In genomic region chr10:43918696-43919608, GRCm38 (mm10) we compare ENCODE assay signal across 9 mouse cellular contexts. TPM values are rescaled to one million over a fixed set of nuclear protein-coding genes. Genes with fewer than 3 reads are reported as not detected.
DNase-seq lines count a peak whose midpoint lies in the region; ATAC-seq and TF ChIP-seq lines count a peak whose summit lies in the region.
"Had no signal": no experiment of that assay in that cellular context is flagged by ENCODE, and none has a peak within 500 bp of the region (broad histone marks: within the 10 kb centered on the region; RNA-seq: fewer than 3 reads in every experiment).

No protein-coding gene starts in this region.

- TF ChIP-seq EP300 in stomach, postnatal 0 days (optimal IDR thresholded peaks at IDR 0.05), result no peak

- peak; percentile 91 for TF ChIP-seq CTCF in cortical plate, adult 2 months (IDR thresholded peaks at IDR 0.05; ENCODE audit: extremely low read depth, insufficient read depth, low read length)
- TF ChIP-seq CTCF in liver, adult 2 months (IDR thresholded peaks at IDR 0.05; ENCODE audit: low read depth, low read length), result peak; percentile 86
- peak; percentile 98 for TF ChIP-seq CTCF in stomach, postnatal 0 days (IDR thresholded peaks at IDR 0.05; ENCODE audit: low read depth)

- no peak overlapping the region for H3K4me3 ChIP-seq in cortical plate, adult 2 months (ENCODE audit: insufficient read depth, low read length)
- no peak overlapping the region for H3K4me3 ChIP-seq in liver, adult 2 months (ENCODE audit: insufficient read depth, low read depth, low read length)
- no peak overlapping the region for H3K4me3 ChIP-seq in neural tube, embryonic 11.5 days (ENCODE audit: low read depth, low read length)
- H3K4me3 ChIP-seq in stomach, postnatal 0 days (ENCODE audit: low read depth, low read length), result no peak overlapping the region
- H3K4me3 ChIP-seq: embryonic facial prominence, embryonic 13.5 days had no signal

- 54% methylated on average over 17 of the region's 17 CpGs for WGBS in liver, adult 2 months
- WGBS in neural tube, embryonic 11.5 days, result 44% methylated on average over 17 of the region's 17 CpGs
- WGBS in stomach, postnatal 0 days, result 43% methylated on average over 17 of the region's 17 CpGs

- H3K36me3 ChIP-seq in liver, adult 2 months (ENCODE audit: control insufficient read depth, insufficient read depth, low read length), result peaks cover 10% of the 10 kb centered on the region
- no peaks in the 10 kb centered on the region; the same call in 1 of the 2 replicates for H3K36me3 ChIP-seq in neural tube, embryonic 11.5 days (ENCODE audit: control insufficient read depth, insufficient read depth, low read length)
- no peaks in the 10 kb centered on the region for H3K36me3 ChIP-seq in stomach, postnatal 0 days (ENCODE audit: control insufficient read depth, insufficient read depth, low read length)

- no peak overlapping the region for H3K4me2 ChIP-seq in neural tube, embryonic 11.5 days (ENCODE audit: low read depth)
- no peak overlapping the region for H3K4me2 ChIP-seq in stomach, postnatal 0 days (replicated peaks; ENCODE audit: low read depth)
- H3K4me2 ChIP-seq: embryonic facial prominence, embryonic 13.5 days had no signal

- H3K9me3 ChIP-seq in neural tube, embryonic 11.5 days (ENCODE audit: control insufficient read depth, low read length), result no peaks in the 10 kb centered on the region
- no peaks in the 10 kb centered on the region for H3K9me3 ChIP-seq in stomach, postnatal 0 days (ENCODE audit: control insufficient read depth, low read length)
- H3K9me3 ChIP-seq: embryonic facial prominence, embryonic 13.5 days had no signal

- DNase-seq in 3T3-L1 (ENCODE audit: low read depth, low spot score), result peak; percentile 76
- peak; percentile 67 to 91 for DNase-seq in adrenal gland, adult (ENCODE audit: inconsistent age in 2 of 2, low spot score in 1 of 2)
- peak; percentile 85 for DNase-seq in gastrocnemius, postnatal 10 days
- DNase-seq in kidney, adult 9 months, result peak; percentile 77
- DNase-seq in liver, adult 2 months (ENCODE audit: extremely low read depth, low read depth, low spot score), result no peak
- DNase-seq in neural tube, embryonic 11.5 days (ENCODE audit: low spot score), result peak; percentile 83
- peak; percentile 85 for DNase-seq in stomach, postnatal 0 days (ENCODE audit: low spot score)

- H3K79me2 ChIP-seq in liver, adult 2 months (ENCODE audit: control insufficient read depth, insufficient read depth, low read length), result no peaks in the 10 kb centered on the region

- H3K27ac ChIP-seq in cortical plate, adult 2 months (ENCODE audit: insufficient read depth, low read length), result no peak overlapping the region
- no peak overlapping the region for H3K27ac ChIP-seq in liver, adult 2 months (replicated peaks; ENCODE audit: insufficient read depth, low read depth, low read length)
- H3K27ac ChIP-seq in neural tube, embryonic 11.5 days (ENCODE audit: low read depth, low read length), result no peak overlapping the region
- no peak overlapping the region for H3K27ac ChIP-seq in stomach, postnatal 0 days (replicated peaks)
- H3K27ac ChIP-seq: embryonic facial prominence, embryonic 13.5 days had no signal

- TF ChIP-seq POLR2A in cortical plate, adult 2 months (IDR thresholded peaks at IDR 0.05; ENCODE audit: extremely low read depth, insufficient read depth, low read length), result no peak
- no peak for TF ChIP-seq POLR2A in liver, adult 2 months (IDR thresholded peaks at IDR 0.05; ENCODE audit: extremely low read depth, insufficient read depth, low read length)

- peak; percentile 60; the same call in 1 of the 2 replicates for ATAC-seq in neural tube, embryonic 11.5 days (ENCODE audit: insufficient read depth, low FRiP score, low TSS enrichment)
- peak; percentile 55; the same call in 1 of the 2 replicates for ATAC-seq in stomach, postnatal 0 days (ENCODE audit: low FRiP score, low TSS enrichment)

- no peaks in the 10 kb centered on the region for H3K27me3 ChIP-seq in liver, adult 2 months (ENCODE audit: control insufficient read depth, insufficient read depth, low read length)
- H3K27me3 ChIP-seq in neural tube, embryonic 11.5 days (ENCODE audit: control insufficient read depth, insufficient read depth, low read length), result no peaks in the 10 kb centered on the region
- H3K27me3 ChIP-seq in stomach, postnatal 0 days (ENCODE audit: control insufficient read depth, insufficient read depth, low read length), result no peaks in the 10 kb centered on the region
- H3K27me3 ChIP-seq: embryonic facial prominence, embryonic 13.5 days had no signal

- H3K4me1 ChIP-seq in cortical plate, adult 2 months (ENCODE audit: control insufficient read depth, insufficient read depth, low read length), result no peaks in the 10 kb centered on the region
- H3K4me1 ChIP-seq in liver, adult 2 months (ENCODE audit: control insufficient read depth, insufficient read depth, low read length), result no peaks in the 10 kb centered on the region
- H3K4me1 ChIP-seq in neural tube, embryonic 11.5 days (ENCODE audit: control insufficient read depth, insufficient read depth, low read length), result no peaks in the 10 kb centered on the region
- H3K4me1 ChIP-seq in stomach, postnatal 0 days (replicated peaks; ENCODE audit: control insufficient read depth, insufficient read depth), result no peaks in the 10 kb centered on the region
- H3K4me1 ChIP-seq: embryonic facial prominence, embryonic 13.5 days had no signal

- H3K9ac ChIP-seq in liver, adult 2 months (ENCODE audit: low read depth, low read length), result no peak overlapping the region
- no peak overlapping the region for H3K9ac ChIP-seq in neural tube, embryonic 11.5 days (ENCODE audit: low read length)
- no peak overlapping the region for H3K9ac ChIP-seq in stomach, postnatal 0 days (ENCODE audit: low read length)
- H3K9ac ChIP-seq: embryonic facial prominence, embryonic 13.5 days had no signal

RNA-seq across cellular contexts. Expression of gene Rtn4ip1, which starts 17.3 kb away (rescaled TPM):
- 14.3 and 15.0 TPM in 2 replicates for polyA plus RNA-seq in cortical plate, adult 2 months (2012; rRNA removed)
- total RNA-seq in gastrocnemius, postnatal 10 days (2021), result 10 to 100 TPM; 14.8 to 18.7 TPM
- 9.5 and 12.8 TPM in 2 replicates for total RNA-seq in liver, adult 2 months (2014; rRNA removed)
- polyA plus RNA-seq in liver, adult 2 months (2012; rRNA removed), result 13.8 and 15.0 TPM in 2 replicates
- 19.4 and 19.7 TPM in 2 replicates for polyA plus RNA-seq in neural tube, embryonic 11.5 days (2014; fragmentation: Nextera tagmentation; extraction: Ambion mirVana)
- 7.4 and 7.6 TPM in 2 replicates for polyA plus RNA-seq in stomach, postnatal 0 days (2015; fragmentation: Nextera tagmentation; extraction: Ambion mirVana)

RNA-seq across cellular contexts. Expression of gene Qrsl1, which starts 17.4 kb away (rescaled TPM):
- polyA plus RNA-seq in cortical plate, adult 2 months (2012; rRNA removed), result 18.9 and 19.2 TPM in 2 replicates
- 10 to 100 TPM; 10.2 to 10.4 TPM for total RNA-seq in gastrocnemius, postnatal 10 days (2021)
- total RNA-seq in liver, adult 2 months (2014; rRNA removed), result 3.1 TPM in 2 replicates
- polyA plus RNA-seq in liver, adult 2 months (2012; rRNA removed), result 4.3 and 5.9 TPM in 2 replicates
- 25.5 and 27.9 TPM in 2 replicates for polyA plus RNA-seq in neural tube, embryonic 11.5 days (2014; fragmentation: Nextera tagmentation; extraction: Ambion mirVana)
- polyA plus RNA-seq in stomach, postnatal 0 days (2015; fragmentation: Nextera tagmentation; extraction: Ambion mirVana), result 13.2 and 13.4 TPM in 2 replicates
